Mouse (Mus musculus) embryonic facial prominence, embryonic 14.5 days (tissue): ENCODE data around the gene Haus3. TPM values are rescaled to one million over a fixed set of nuclear protein-coding genes. Genes with fewer than 3 reads are reported as not detected.

Experiments used
- ATAC-seq: fragments of 200-750 bp; cut with Nextera tagmentation; 2 replicates; pipeline ENCODE4 v1.8.0; 2017; ENCODE audit warnings: low read depth, moderate number of reproducible peaks, moderate TSS enrichment
- DNase-seq: peaks from one replicate; pipeline ENCODE4 v3.0.0-alpha.2; 2015; ENCODE audit warnings: low spot score
- H3K27ac ChIP-seq: fragments of 300-500 bp; sonication (generic); replicated peaks from 2 replicates; pipeline ENCODE4 v1.5.1; 2014; ENCODE audit warnings: low read depth, mild to moderate bottlenecking, low read length, moderate library complexity
- H3K27me3 ChIP-seq: fragments of 300-500 bp; sonication (generic); replicated peaks from 2 replicates; pipeline ENCODE4 v1.6.1; 2014; ENCODE audit warnings: low read length; ENCODE audit not compliant: control insufficient read depth, insufficient read depth
- H3K36me3 ChIP-seq: fragments of 300-500 bp; sonication (generic); 2 replicates; pipeline ENCODE4 v1.6.1; 2014; ENCODE audit warnings: low read length, mixed read lengths; ENCODE audit not compliant: control insufficient read depth, insufficient read depth
- H3K4me1 ChIP-seq: fragments of 300-500 bp; sonication (generic); 2 replicates; pipeline ENCODE4 v1.6.1; 2014; ENCODE audit warnings: antibody characterized with exemption, low read length; ENCODE audit not compliant: control insufficient read depth, insufficient read depth
- H3K4me2 ChIP-seq: fragments of 300-500 bp; sonication (generic); 2 replicates; pipeline ENCODE4 v1.6.1; 2014; ENCODE audit warnings: low read depth, mild to moderate bottlenecking, low read length, moderate library complexity, mixed read lengths
- H3K4me3 ChIP-seq: fragments of 300-500 bp; sonication (generic); 2 replicates; pipeline ENCODE4 v1.5.1; 2014; ENCODE audit warnings: low read depth, mild to moderate bottlenecking, low read length
- H3K9ac ChIP-seq: fragments of 300-500 bp; sonication (generic); 2 replicates; pipeline ENCODE4 v1.6.1; 2014; ENCODE audit warnings: low read depth, mild to moderate bottlenecking, low read length, moderate library complexity, mixed read lengths
- H3K9me3 ChIP-seq: fragments of 300-500 bp; sonication (generic); 2 replicates; pipeline ENCODE4 v1.6.1; 2016; ENCODE audit warnings: low read length; ENCODE audit not compliant: control insufficient read depth
- WGBS: fragments of 180-500 bp; shearing (Covaris S2); extraction: QIAGEN DNeasy Blood & Tissue Kit; methylation state at CpG from one replicate; pipeline ENCODE4 v1.1.7; 2014; 5-methylcytosine and 5-hydroxymethylcytosine counted together
- polyA plus RNA-seq: library from polyadenylated mRNA; unstranded; fragments of >200 nt; fragmentation: Nextera tagmentation; extraction: Ambion mirVana; gene quantifications from 2 replicates; pipeline ENCODE4 v1.2.1, GENCODE M21; 2014

Gene Haus3
- polyA plus RNA-seq, 1 experiment from 2014 or later, result 28.3 TPM

- H3K4me2 ChIP-seq, result no peak overlapping the region
- no peaks in the 10 kb centered on the region for H3K27me3 ChIP-seq
- no peaks in the 10 kb centered on the region for H3K36me3 ChIP-seq
- H3K4me1 ChIP-seq, result no peaks in the 10 kb centered on the region
- no peaks in the 10 kb centered on the region for H3K9me3 ChIP-seq
- DNase-seq, result no peak
- no peak overlapping the region for H3K4me3 ChIP-seq
- ATAC-seq, result no peak
- no peak overlapping the region for H3K9ac ChIP-seq
- WGBS, result 70% methylated on average over 2 of the region's 2 CpGs
- H3K27ac ChIP-seq, result no peak overlapping the region
These were observed 36.6 kb downstream of the Haus3 start for GRCm38 (mm10) chr5:34132731-34133130.

GRCm38 (mm10) chr5:34124131-34124530 is 45.2 kb downstream of the Haus3 start:
- Histone ChIP-seq H3K4me3 (no peak overlapping the region), H3K4me1 (no peaks in the 10 kb centered on the region), H3K9me3 (no peaks in the 10 kb centered on the region), H3K27me3 (no peaks in the 10 kb centered on the region), H3K36me3 (no peaks in the 10 kb centered on the region), H3K27ac (no peak overlapping the region), H3K4me2 (no peak overlapping the region), H3K9ac (no peak overlapping the region)
- ATAC-seq (no peak), DNase-seq (peak; percentile 4)
- 10% methylated on average over 1 of the region's 1 CpGs for WGBS

GRCm38 (mm10) chr5:34119121-34119856 is 50.0 kb downstream of the Haus3 start:
- whole genome bisulfite sequencing, result 77% methylated on average over 3 of the region's 3 CpGs
- no peak overlapping the region for H3K27ac ChIP-seq
- ATAC-seq, result no peak

GRCm38 (mm10) chr5:34105681-34106080 is 63.6 kb downstream of the Haus3 start:
- H3K27ac ChIP-seq, result no peak overlapping the region
- no peaks in the 10 kb centered on the region for H3K4me1 ChIP-seq
- no peaks in the 10 kb centered on the region for H3K36me3 ChIP-seq
- DNase-seq (peak; percentile 1), ATAC-seq (no peak)
- H3K27me3 ChIP-seq, result no peaks in the 10 kb centered on the region
- 67% methylated on average over 1 of the region's 1 CpGs for WGBS
- no peak overlapping the region for H3K4me2 ChIP-seq
- H3K4me3 ChIP-seq, result no peak overlapping the region
- no peaks in the 10 kb centered on the region for H3K9me3 ChIP-seq
- no peak overlapping the region for H3K9ac ChIP-seq

More at GRCm38 (mm10) chr5:34119121-34119856, 50.0 kb downstream of the Haus3 start:
- no peaks in the 10 kb centered on the region for H3K9me3 ChIP-seq
- no peaks in the 10 kb centered on the region for H3K27me3 ChIP-seq
- H3K4me3 ChIP-seq, result no peak overlapping the region
- no peak overlapping the region for H3K4me2 ChIP-seq
- H3K36me3 ChIP-seq, result no peaks in the 10 kb centered on the region
- DNase-seq, result no peak
- H3K4me1 ChIP-seq, result no peaks in the 10 kb centered on the region
- no peak overlapping the region for H3K9ac ChIP-seq

Other genes starting within 250 kb of the Haus3 start
- gene Nelfa, start 233.1 kb downstream of the Haus3 start, polyA plus RNA-seq, result 46.7 and 51.1 TPM in 2 replicates
- gene Gm1673, start 186.1 kb downstream of the Haus3 start, polyA plus RNA-seq, result 78.7 and 81.0 TPM in 2 replicates
- gene Nat8l, start 173.5 kb downstream of the Haus3 start, polyA plus RNA-seq, result 0.31 and 0.38 TPM in 2 replicates
- gene Poln, start 79 bp downstream of the Haus3 start, polyA plus RNA-seq, result 0.94 and 1.9 TPM in 2 replicates
- gene Mxd4, start 18.2 kb upstream of the Haus3 start, polyA plus RNA-seq, result 53.5 and 53.7 TPM in 2 replicates
- 1.2 and 1.7 TPM in 2 replicates for gene Zfyve28, start 118.9 kb upstream of the Haus3 start, polyA plus RNA-seq
- gene Cfap99, start 119.1 kb upstream of the Haus3 start, polyA plus RNA-seq, result 0.18 and 0.21 TPM in 2 replicates
- 147 and 162 TPM in 2 replicates for gene Rnf4, start 166.8 kb upstream of the Haus3 start, polyA plus RNA-seq
- gene Fam193a, start 200.4 kb upstream of the Haus3 start, polyA plus RNA-seq, result 15.2 and 15.7 TPM in 2 replicates